Mouse (Mus musculus) heart, embryonic 10.5 days (tissue): ENCODE measurements at regions not wholly inside any gene's neighbourhood (a gene's known extent, or its start where the extent isn't known, plus 50 kb on each side); places are given as distances from the start of the nearest gene placed in this dataset.

Experiments used
- DNase-seq: peaks from one replicate; pipeline ENCODE4 v3.0.0-alpha.2; 2017; ENCODE audit warnings: low spot score
- H3K27ac ChIP-seq: fragments of 300-500 bp; sonication (generic); 2 replicates; pipeline ENCODE4 v1.5.1; 2016; ENCODE audit warnings: mild to moderate bottlenecking
- H3K27me3 ChIP-seq: fragments of 300-500 bp; sonication (generic); 2 replicates; pipeline ENCODE4 v1.6.1; 2016; ENCODE audit warnings: mild to moderate bottlenecking; ENCODE audit not compliant: poor library complexity, insufficient read depth, severe bottlenecking
- H3K36me3 ChIP-seq: fragments of 300-500 bp; sonication (generic); 2 replicates; pipeline ENCODE4 v1.6.1; 2016; ENCODE audit warnings: mild to moderate bottlenecking, moderate library complexity
- H3K4me1 ChIP-seq: fragments of 300-500 bp; sonication (generic); 2 replicates; pipeline ENCODE4 v1.6.1; 2016; ENCODE audit warnings: mild to moderate bottlenecking
- H3K4me3 ChIP-seq: fragments of 300-500 bp; sonication (generic); 2 replicates; pipeline ENCODE4 v1.5.1; 2016; ENCODE audit warnings: mild to moderate bottlenecking, moderate library complexity
- H3K9me3 ChIP-seq: fragments of 300-500 bp; sonication (generic); 2 replicates; pipeline ENCODE4 v1.6.1; 2016; ENCODE audit warnings: mild to moderate bottlenecking, moderate library complexity
- WGBS: fragments of 180-500 bp; shearing (Covaris S2); methylation state at CpG from one replicate; pipeline ENCODE4 v1.1.7; 2016; 5-methylcytosine and 5-hydroxymethylcytosine counted together

DNA sequence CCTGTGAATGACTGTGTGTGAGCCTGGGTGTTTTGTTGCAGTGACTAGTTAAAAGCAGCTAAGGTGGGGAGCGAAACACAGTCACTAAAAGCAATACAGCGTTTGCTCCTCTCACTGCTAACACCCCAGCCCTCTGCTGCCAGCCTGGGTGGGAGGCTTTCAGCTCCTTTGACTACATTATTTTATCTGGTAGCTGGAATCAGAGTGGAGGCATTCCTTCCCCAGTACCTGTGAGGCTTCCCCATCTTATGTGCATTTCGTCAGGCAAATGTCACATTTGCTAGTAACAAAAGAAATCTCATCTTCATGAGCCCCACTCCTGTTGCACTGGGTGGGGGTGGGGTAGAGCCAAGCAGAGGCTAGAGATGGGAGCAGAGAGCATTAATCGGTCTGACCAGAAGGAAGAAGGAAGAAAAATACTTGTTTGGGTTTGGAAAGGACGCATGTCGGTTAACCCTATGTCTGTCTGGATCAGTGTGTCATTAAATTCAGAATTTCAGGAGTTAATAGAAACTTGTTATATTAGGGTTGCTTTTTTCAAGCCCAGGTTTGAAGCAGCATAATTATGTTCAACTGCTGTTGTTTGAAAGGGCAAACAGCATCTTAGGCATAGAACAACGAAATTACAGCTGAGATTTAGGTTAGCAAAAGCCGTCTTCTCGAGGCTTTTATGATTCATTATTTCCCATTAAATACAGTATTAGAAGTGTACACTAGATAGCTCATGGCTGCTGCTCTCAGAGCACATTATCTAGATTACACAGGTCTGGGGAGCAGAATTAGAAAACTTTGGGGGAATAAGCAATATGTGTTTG, 269.3 kb downstream of the Meis1 start:
- Histone ChIP-seq H3K4me1 (peaks cover 51% of the 10 kb centered on the region), H3K27ac (peak overlapping the region; percentile 82)
- DNase-seq: no peak

DNA sequence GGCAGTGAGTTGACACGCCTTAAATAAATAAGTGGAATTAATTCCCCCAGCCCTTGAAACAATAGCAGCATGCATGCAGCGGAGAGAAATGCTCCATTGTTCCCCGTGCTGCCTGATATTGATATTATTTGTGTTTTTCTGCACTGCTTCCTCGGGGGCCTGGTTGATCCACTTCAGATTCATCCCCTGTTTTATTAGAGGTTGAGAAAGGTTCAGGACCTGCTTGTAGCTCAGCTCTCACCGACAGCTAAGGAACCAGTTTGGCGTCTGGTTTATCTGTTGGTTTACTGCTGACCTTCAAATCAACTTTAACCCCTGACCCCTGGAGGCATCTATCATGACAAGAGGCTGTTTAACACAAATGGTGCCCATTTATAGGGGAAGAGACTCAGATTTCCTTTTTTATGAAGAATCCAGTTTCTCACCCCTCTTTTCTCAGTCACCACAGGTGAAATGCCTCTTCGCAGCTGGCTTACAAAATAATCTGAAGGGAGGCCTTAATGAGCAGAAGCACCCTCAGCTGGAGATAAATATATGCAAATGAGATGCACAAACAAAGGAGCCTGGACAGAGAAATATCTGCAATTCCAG, 270.8 kb downstream of the Meis1 start:
- no peak overlapping the region for H3K4me3 ChIP-seq
- H3K27me3 ChIP-seq: no peaks in the 10 kb centered on the region
- no peaks in the 10 kb centered on the region for H3K36me3 ChIP-seq
- 27% methylated on average over 7 of the region's 7 CpGs for WGBS
- no peaks in the 10 kb centered on the region for H3K9me3 ChIP-seq
- no peak for DNase-seq
- H3K27ac ChIP-seq: peak overlapping the region; percentile 82
- peaks cover 43% of the 10 kb centered on the region for H3K4me1 ChIP-seq

More for the DNA sequence above, 269.3 kb downstream of the Meis1 start:
- WGBS: 39% methylated on average over 9 of the region's 9 CpGs
- H3K9me3 ChIP-seq: no peaks in the 10 kb centered on the region
- no peaks in the 10 kb centered on the region for H3K27me3 ChIP-seq
- no peaks in the 10 kb centered on the region for H3K36me3 ChIP-seq
- peak overlapping the region; percentile 27; the same call in 1 of the 2 replicates for H3K4me3 ChIP-seq

- Histone ChIP-seq H3K4me1 (peaks cover 43% of the 10 kb centered on the region), H3K27me3 (no peaks in the 10 kb centered on the region), H3K4me3 (no peak overlapping the region), H3K27ac (peak overlapping the region; percentile 42; the same call in 1 of the 2 replicates), H3K9me3 (no peaks in the 10 kb centered on the region), H3K36me3 (no peaks in the 10 kb centered on the region)
- WGBS: 71% methylated on average over 9 of the region's 9 CpGs
- DNase-seq: no peak
Observed at GRCm38 (mm10) chr11:18747361-18747760, 271.4 kb downstream of the Meis1 start.

DNA sequence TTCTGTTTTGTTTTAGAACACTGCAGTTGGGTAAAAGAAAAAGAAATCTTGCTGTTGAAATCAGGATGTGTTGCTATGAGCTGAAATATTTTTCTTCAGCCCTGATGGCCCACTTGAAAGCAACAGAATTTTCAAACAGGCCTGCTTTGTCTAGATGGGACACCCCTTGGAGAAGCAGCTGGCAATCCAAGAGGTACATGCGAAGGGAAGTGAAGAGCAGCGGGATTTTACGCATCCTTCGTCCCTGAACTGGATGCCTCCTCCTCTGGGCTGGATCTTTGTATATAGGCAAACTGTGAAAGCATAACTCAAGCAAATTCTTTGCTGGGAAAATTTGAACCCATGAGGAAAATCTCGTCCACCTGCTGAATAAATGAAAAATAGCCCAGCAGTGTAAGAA, 272.3 kb downstream of the Meis1 start:
- no peak for DNase-seq
- WGBS: 64% methylated on average over 5 of the region's 5 CpGs
- Histone ChIP-seq H3K4me1 (peaks cover 41% of the 10 kb centered on the region), H3K9me3 (no peaks in the 10 kb centered on the region), H3K4me3 (no peak overlapping the region), H3K36me3 (no peaks in the 10 kb centered on the region), H3K27me3 (no peaks in the 10 kb centered on the region), H3K27ac (peak overlapping the region; percentile 59)

DNA sequence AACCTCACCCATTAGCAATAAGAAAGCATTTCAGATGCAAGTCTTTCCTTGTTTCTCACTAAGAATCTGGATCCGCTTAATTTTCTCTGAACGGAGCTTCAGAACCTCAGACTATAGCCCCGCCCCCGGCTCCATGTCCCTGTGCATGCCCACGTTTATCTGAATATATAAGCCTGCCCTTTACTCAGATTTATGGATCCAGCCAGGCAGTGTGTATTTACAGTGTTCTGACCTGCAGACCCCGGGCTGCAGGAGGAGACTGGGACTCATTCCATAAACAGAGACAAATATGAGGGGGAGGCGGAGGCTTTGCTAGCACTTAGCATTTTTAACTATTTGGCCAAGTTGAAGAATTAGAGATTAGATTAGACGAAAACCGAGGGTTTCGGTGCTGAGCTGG, 272.9 kb downstream of the Meis1 start:
- H3K27ac ChIP-seq: 0 out of 2 replicates have a peak overlapping the region, but pooled peaks have one; percentile 30
- no peaks in the 10 kb centered on the region for H3K9me3 ChIP-seq
- 50% methylated on average over 10 of the region's 10 CpGs for WGBS
- H3K4me3 ChIP-seq: no peak overlapping the region
- H3K4me1 ChIP-seq: peaks cover 35% of the 10 kb centered on the region
- no peaks in the 10 kb centered on the region for H3K27me3 ChIP-seq
- DNase-seq: no peak
- H3K36me3 ChIP-seq: no peaks in the 10 kb centered on the region

- Histone ChIP-seq H3K36me3 (no peaks in the 10 kb centered on the region), H3K4me3 (no peak overlapping the region), H3K9me3 (no peaks in the 10 kb centered on the region), H3K4me1 (no peaks in the 10 kb centered on the region), H3K27me3 (no peaks in the 10 kb centered on the region), H3K27ac (no peak overlapping the region)
- WGBS: 82% methylated on average over 4 of the region's 4 CpGs
- DNase-seq: no peak
Observed at GRCm38 (mm10) chr11:18734904-18735664, 283.7 kb downstream of the Meis1 start.

GRCm38 (mm10) chr11:18734075-18734474, 284.7 kb downstream of the Meis1 start:
- H3K27ac ChIP-seq: no peak overlapping the region
- H3K36me3 ChIP-seq: no peaks in the 10 kb centered on the region
- no peaks in the 10 kb centered on the region for H3K9me3 ChIP-seq
- no peak for DNase-seq
- no peak overlapping the region for H3K4me3 ChIP-seq
- H3K27me3 ChIP-seq: no peaks in the 10 kb centered on the region
- no peaks in the 10 kb centered on the region for H3K4me1 ChIP-seq
- WGBS: 69% methylated on average over 1 of the region's 1 CpGs

DNA sequence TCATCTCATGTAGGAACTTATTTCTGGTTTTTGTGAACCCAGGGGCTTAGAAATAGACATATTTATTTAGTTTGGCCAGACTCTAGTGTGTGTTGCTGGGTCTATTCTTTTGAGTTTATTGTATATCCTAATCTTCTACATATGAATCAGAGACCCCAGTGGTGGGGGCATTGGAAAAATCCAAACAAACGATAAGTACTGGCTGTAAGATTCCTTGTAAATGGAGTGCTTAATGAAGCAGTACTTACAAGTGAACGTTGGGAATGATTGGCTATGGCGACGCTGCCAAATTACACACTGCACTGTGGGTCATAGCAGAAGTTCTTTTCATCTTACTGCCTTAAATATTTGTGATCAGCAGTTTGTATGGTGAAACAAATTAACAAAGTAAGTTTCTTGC, 289.0 kb downstream of the Meis1 start:
- no peaks in the 10 kb centered on the region for H3K36me3 ChIP-seq
- 82% methylated on average over 4 of the region's 4 CpGs for WGBS

DNA sequence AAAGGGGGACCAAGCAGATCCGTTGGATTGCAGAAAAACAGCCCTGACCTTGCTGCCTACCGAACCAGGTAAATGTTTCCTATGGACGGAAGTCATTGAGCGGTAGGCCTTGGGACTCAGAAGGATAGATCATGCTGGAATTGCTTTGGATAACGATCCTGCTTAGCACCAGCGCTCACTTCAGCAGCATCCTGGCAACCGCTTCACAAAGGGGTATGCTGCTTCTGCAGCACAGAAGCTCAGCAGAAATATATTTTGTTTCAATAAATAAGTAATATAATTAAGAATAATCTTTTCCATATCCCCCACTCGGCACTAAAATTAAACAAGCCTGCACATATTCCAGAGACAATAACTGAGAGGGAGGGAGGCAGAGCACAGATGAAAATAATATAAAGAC, 296.0 kb downstream of the Meis1 start:
- Histone ChIP-seq H3K4me3 (no peak overlapping the region), H3K36me3 (no peaks in the 10 kb centered on the region), H3K27me3 (no peaks in the 10 kb centered on the region), H3K4me1 (no peaks in the 10 kb centered on the region), H3K9me3 (no peaks in the 10 kb centered on the region), H3K27ac (no peak overlapping the region)
- DNase-seq: no peak
- WGBS: 83% methylated on average over 8 of the region's 8 CpGs

More for the DNA sequence above, 289.0 kb downstream of the Meis1 start:
- no peak overlapping the region for H3K27ac ChIP-seq
- no peaks in the 10 kb centered on the region for H3K27me3 ChIP-seq
- H3K4me3 ChIP-seq: no peak overlapping the region
- no peaks in the 10 kb centered on the region for H3K4me1 ChIP-seq
- H3K9me3 ChIP-seq: no peaks in the 10 kb centered on the region
- no peak for DNase-seq

- no peaks in the 10 kb centered on the region for H3K36me3 ChIP-seq
- 69% methylated on average over 1 of the region's 1 CpGs for WGBS
- H3K9me3 ChIP-seq: no peaks in the 10 kb centered on the region
- no peak overlapping the region for H3K27ac ChIP-seq
- H3K4me1 ChIP-seq: no peaks in the 10 kb centered on the region
- no peaks in the 10 kb centered on the region for H3K27me3 ChIP-seq
- no peak overlapping the region for H3K4me3 ChIP-seq
- DNase-seq: no peak
Observed at GRCm38 (mm10) chr11:18715851-18716126, 303.0 kb downstream of the Meis1 start.

- H3K9me3 ChIP-seq: no peaks in the 10 kb centered on the region
- no peaks in the 10 kb centered on the region for H3K27me3 ChIP-seq
- WGBS: 68% methylated on average over 2 of the region's 2 CpGs
- no peak overlapping the region for H3K27ac ChIP-seq
- H3K4me1 ChIP-seq: no peaks in the 10 kb centered on the region
- H3K4me3 ChIP-seq: no peak overlapping the region
- no peak for DNase-seq
- no peaks in the 10 kb centered on the region for H3K36me3 ChIP-seq
Observed at GRCm38 (mm10) chr11:18715050-18715850, 303.5 kb downstream of the Meis1 start.

GRCm38 (mm10) chr11:18714400-18714799, 304.4 kb downstream of the Meis1 start:
- Histone ChIP-seq H3K27me3 (no peaks in the 10 kb centered on the region), H3K4me1 (no peaks in the 10 kb centered on the region), H3K27ac (no peak overlapping the region), H3K36me3 (no peaks in the 10 kb centered on the region), H3K4me3 (no peak overlapping the region), H3K9me3 (no peaks in the 10 kb centered on the region)
- WGBS: 85% methylated on average over 5 of the region's 5 CpGs
- DNase-seq: no peak
